Mouse (Mus musculus): ENCODE results near the gene Morc2a.
"Not testable (repeated sequence)": the region's sequence is repeated elsewhere in the genome, so short reads cannot be mapped to it uniquely, and the experiment has no call there.

DNA sequence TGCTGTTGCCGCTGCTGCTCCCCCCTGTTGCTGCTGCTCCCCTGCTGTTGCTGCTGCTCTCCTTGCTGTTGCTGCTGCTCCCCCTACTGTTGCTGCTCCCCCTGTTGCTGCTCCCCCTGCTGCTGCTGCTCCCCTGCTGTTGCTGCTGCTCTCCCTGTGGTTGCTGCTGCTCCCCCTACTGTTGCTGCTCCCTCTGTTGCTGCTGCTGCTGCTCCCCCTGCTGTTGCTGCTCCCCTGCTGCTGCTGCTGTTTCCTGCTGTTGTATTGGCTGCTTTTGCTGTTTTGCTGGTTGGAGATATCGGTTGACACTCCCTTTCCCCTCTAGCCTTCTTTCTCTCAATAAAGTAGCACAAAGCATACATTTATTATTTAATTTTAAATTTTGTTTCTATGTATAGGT is 46.3 kb upstream of the Morc2a start:
- not testable (repeated sequence) for TF ChIP-seq POLR2A (IDR thresholded peaks at IDR 0.05; ENCODE audit: insufficient read length, low read depth); POLR2AphosphoS2 (IDR thresholded peaks at IDR 0.05; ENCODE audit: insufficient read length, low read depth); USF1 (IDR thresholded peaks at IDR 0.05; ENCODE audit: low read depth); MAX (IDR thresholded peaks at IDR 0.05; ENCODE audit: low read depth); SRF (IDR thresholded peaks at IDR 0.05; ENCODE audit: control insufficient read depth, insufficient read length, low read depth); TCF12 (IDR thresholded peaks at IDR 0.05; ENCODE audit: insufficient read depth, poor library complexity, severe bottlenecking); CEBPB (IDR thresholded peaks at IDR 0.05; ENCODE audit: insufficient read depth, poor library complexity, severe bottlenecking); MYOG (IDR thresholded peaks at IDR 0.05; ENCODE audit: control insufficient read depth in 1 of 3, insufficient read depth in 1 of 3, insufficient read length in 2 of 3, low read depth in 2 of 3); E2F4 (IDR thresholded peaks at IDR 0.05; ENCODE audit: insufficient read depth)
- TF ChIP-seq MYOD1 (IDR thresholded peaks at IDR 0.05; ENCODE audit: control insufficient read depth in 1 of 3, insufficient read length in 2 of 3, low read depth in 2 of 3): peak in 2 of 3 experiments; percentile 3 to 25

Measured in myocyte (in vitro differentiated cells).